Mouse (Mus musculus): ENCODE results near the gene Rcor3.
A peak's percentile ranks its signal among the peaks of the same experiment; 100 is the strongest.

Rcor3 gene

DNA sequence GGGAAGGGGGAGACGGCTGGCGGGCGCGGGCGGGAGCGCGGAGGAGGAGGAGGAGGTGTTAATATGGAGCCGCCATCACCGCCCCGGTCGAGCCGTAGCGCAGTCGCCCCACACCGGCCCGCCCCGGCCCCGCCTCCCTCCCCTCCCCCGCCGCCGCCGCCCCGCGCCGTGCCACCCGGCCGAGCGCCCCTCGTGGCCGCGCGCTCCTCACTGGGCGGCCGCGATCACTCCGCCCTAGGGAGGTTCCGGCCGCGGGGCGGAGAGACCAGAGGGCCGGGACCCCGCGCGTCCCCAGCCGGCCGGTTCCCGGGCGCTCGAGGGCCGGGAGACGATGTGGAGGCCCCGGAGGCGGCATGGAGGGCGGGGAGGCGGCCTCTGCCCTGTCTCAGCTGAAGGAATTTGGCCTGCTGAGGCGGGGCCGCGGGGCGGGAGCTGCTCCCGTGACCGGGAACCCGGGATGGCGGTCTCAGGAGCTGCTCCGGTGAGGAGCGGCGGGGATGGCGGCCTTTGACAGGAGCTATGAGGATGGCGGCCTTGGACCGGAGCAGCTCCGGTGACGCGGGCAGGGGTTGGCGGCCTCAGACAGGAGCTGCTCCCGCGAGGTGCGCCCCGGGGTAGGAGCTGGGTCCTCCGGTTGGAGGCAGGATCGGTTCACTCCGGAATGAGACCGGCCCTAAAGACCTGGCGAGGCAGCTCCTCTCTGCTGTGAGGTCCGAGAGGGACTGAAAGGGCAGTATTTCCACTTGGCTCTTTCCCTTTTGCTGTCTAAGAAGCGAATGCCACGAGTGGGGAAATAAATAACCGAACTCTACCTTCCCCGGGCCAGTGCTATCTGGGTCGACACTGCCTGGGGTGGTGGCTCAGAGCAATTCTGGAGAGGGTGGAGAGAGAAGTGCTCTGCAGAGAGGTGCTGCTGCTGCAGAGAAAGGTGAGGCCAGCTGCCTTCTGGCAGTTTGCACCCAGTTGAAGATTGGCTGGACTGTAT is at the start of gene Rcor3:
Rcor3 (minus strand) TSS at position 137 of the 985 bp plus-strand sequence.
- DNase-seq (ENCODE audit: low read depth in 2 of 2, low spot score in 2 of 2): peak; percentile 40 to 41

DNA sequence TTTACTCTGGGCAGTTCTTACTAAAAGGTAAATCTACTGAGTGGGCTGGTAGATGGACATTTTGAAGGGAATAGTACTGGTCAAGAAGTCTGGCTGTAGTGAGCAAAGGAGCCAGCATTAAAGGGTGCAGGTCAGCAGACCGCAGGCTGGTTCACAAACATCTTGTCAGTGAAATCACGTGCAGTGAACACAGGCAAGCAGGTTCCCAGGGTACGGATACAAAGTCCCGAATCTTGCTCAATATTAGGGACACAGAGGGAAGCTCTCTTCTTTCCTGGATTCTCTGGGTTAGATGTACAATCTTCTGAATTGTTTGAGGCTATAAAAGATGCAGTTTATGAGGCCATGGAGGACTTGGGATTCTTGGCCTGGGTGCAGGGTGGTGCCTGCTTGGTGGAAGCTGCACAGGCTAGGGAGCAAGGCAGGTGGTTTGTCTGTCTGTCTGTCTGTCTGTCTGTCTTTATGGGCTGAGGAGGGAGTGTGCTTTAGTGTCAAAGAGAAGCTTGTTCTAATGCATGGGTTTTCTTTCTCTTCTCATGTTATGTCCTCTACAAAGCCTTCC is 43.9 kb upstream of the Rcor3 start:
- DNase-seq (ENCODE audit: low read depth in 2 of 2, low spot score in 2 of 2): no peak

DNA sequence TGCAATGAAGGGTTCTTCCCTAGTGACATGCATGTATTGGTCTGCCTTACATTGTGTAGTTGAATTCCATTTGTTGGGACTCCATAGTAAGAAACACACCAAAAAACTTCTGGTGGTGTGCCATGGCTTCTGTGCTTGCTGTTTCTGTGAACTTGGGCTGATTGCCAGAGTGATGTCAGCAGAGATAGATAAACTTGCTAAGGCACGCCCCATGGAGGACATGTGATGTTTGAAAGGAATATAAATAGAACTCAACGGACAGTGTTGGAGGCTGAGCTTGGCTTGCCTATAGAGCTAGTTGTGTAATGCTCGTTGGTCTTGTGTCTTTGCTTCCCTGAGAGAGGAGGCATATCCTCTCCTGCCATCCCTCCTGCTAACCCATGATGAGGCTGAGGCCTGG is 42.0 kb upstream of the Rcor3 start:
- DNase-seq (ENCODE audit: low read depth in 2 of 2, low spot score in 2 of 2): no peak

DNA sequence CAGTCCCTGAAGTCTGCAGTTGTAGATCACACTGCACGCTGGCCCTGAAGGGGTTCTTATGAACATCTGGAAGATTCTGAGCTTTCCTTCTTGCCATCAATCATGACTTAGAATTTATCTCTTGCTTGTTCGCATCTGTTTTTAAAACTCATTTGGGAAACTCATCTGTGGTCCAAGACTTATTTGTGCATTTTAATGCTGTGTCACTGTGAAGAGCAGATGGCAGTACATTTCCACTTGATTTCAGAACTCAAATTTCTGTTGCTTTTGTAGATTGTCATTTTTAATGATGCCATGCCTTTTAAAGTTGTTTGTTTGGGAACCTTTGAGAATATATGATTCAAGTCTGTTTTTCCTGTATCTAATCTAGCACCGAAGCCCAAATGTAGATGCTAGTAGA is 33.6 kb upstream of the Rcor3 start:
- no peak for DNase-seq (ENCODE audit: low read depth in 2 of 2, low spot score in 2 of 2)

DNA sequence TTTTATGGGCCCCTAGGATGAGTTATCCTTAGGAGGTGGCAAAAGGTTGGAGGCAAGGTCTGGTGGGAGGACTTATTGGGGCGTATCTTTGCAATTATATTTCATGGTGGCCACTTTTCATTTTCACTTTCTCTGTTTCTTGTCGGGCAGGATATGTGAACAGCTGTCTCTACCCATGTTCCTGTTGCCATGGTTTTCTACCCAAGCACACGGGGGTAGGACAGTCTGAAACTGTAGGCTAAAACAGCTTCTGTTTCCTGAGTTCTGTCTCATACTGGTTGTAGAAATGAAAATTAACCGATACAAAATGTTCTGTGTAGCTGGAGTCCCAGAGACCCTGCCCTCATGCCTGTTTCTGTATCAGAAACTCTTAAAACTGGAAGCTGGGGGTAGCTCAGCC is 13.3 kb upstream of the Rcor3 start:
- no peak for DNase-seq (ENCODE audit: low read depth in 2 of 2, low spot score in 2 of 2)

DNA sequence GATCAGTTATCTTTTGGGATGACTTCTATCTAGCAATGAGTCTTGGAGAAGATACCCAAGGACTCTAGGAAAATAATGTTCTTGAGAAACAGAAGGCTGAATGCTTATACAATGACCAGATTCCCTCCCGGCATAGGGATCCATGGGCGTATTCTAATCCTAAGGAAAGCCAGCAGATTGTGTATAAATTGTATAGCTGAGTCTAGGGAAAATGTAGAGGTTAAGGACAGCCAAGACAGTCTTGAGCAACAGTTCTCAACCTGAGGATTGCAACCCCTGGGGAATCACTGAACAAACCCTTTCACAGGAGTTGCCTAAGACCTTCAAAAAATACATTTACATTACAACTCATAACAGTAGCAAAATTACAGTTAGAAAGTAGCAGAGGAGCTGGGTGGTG is 2.5 kb upstream of the Rcor3 start:
- no peak for DNase-seq (ENCODE audit: low read depth in 2 of 2, low spot score in 2 of 2)

DNA sequence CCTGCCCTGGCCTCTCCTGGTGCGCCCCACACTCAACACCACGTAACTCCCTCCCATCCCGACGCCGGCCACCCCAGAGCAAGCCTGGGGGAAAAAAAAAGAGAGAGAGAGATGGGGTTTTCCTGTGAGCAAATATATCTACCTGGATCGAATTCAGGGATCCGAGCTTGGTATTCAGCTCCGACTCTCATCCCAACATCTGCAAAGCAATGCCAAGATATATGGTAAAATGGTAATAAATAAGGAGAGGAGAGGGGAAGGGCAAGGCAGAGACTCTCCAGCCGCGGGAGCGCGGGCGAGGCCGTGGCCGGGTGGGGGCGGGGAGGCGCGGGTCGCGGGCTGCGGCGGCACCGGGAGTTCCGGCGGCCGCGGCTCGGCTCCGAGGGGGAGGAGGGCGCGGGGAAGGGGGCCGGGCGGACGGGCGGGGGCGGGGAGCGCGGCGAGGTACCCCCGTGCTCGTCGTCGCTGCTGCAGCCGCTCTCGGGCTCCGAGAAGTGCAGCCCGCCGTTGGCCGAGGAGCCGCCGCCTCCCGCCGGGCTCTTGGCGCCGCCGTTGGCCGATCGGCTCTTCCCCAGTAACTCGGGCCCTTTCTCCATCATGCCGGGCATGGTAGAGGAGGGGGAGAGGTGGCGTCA is 454 bp downstream of the Rcor3 start:
- peak in 1 of 2 experiments; percentile 5 for DNase-seq (ENCODE audit: low read depth in 2 of 2, low spot score in 2 of 2)

DNA sequence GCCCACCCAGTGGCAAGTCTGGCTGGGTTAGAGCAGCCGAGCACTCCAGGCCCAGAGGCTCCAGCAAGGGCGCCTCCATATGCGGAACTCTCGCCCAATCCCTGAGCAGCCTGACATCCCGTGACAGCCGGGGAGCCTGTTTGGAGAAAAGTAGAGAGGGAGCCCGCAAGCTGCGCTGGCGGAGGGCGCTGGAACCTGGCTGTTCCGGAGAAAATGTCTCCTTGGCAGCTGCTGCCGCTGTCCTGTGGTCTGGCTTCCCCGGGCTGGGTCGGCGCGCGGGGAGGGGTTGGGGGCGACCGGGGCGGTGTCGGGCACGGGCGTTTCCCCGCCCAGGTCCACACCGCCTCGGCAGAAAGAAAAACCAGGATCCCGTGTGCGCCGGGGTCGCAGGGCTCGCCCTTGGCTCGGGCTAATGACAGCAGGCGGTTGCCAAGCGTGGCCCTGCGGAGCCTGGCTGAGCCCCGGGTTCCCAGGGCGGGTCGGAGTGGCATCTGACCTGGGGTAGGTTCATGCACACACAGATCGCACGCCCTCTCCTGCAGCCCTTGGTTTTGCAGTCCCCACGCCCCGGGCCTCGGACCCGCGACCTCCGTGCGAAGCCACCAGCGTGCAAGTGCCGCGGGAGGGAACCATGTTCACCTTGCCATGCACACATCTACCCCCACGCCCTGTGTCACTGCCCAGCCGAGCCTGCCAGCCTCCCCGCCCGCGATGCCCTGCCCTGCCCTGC is 1.1 kb downstream of the Rcor3 start:
- DNase-seq (ENCODE audit: low read depth in 2 of 2, low spot score in 2 of 2): peak; percentile 45 to 54

DNA sequence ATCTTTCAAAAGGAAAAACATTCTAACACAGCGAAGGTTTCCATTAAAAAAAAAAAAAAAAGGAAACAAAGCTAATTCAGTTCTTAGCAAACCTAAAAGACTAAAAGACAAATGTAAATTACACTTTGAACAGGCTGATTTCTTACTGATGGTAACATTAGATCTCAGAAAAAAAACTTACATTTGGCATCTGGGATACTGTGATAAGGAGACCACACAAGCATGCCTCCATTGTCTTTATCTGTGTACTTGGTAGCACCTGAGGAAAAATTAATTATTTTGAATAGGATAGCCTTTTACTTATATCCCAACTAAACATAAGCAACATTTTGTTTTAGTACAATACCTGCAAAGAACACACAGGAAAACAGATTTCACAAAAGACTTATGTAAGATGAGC is 7.7 kb downstream of the Rcor3 start:
- no peak for DNase-seq (ENCODE audit: low read depth in 2 of 2, low spot score in 2 of 2)

DNA sequence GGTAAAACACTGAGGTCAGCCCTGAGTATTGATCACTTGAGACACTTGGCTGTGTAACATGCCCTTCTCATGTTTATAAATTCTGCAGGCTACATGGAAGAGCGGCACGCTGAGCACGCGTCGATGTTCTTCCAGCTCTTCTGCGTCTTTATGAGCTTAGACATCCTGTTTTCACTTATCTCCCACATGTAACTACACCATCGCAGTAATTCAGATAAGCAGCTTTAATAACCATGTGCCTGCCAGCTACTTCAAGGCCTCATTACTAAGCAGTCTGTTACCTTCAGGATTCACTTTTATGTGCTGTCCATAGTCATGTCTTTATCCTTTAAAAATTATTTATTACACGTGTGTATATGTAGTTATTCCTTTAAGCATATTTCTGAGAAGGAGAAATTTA is 9.5 kb downstream of the Rcor3 start:
- DNase-seq (ENCODE audit: low read depth in 2 of 2, low spot score in 2 of 2): no peak

DNA sequence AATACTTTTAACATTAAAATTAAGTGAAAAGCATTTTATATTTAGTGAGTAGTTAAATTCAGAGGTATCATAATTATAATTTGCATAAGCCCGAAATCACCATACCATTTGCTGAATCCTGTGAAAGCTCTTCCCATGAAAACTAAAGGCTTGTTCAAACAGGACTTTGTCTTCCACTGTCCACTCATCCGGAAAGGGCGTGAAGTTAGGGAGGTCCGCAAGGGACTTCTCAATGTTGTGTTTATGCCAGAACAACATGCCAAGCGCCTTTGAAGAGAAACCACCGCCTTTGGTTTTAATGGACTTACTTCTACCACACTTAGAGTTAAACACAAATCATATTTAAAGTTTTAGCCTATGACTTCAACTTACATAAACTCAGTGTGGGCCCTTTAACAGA is 12.1 kb downstream of the Rcor3 start:
- no peak for DNase-seq (ENCODE audit: low read depth in 2 of 2, low spot score in 2 of 2)

DNA sequence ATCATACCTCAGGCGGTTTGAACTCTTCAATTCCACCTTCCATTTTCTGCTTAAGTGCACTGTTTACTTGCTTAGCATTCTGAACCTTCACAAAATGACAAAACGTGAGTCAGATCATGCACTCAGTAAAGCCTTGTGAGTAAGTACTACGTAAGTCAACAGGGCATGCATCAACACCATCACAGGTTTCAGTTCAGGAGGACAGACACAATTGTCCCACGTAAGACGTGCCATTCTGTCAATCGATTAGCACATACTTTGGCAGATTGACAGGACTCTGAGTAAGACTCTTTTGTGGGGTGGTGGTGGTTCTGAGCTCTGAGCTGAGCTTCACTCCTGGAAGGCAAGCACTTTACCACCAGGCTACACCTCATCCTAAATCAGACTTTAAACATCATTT is 21.6 kb downstream of the Rcor3 start:
- no peak for DNase-seq (ENCODE audit: low read depth in 2 of 2, low spot score in 2 of 2)

DNA sequence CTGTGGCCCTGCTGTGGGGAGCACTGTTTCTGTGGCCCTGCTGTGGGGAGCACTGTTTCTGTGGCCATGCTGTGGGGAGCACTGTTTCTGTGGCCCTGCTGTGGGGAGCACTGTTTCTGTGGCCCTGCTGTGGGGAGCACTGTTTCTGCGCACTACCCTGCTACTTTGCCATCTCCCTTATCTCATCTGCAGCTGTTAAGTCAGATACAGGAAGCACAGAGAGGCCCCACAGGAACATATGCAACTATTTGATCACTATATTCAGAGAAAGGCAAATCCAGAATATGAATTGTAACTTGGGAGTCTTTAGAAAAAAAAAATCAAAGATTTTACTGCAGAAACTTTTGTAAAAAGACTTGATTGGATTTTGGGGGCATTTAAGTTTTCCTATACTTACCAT is 22.5 kb downstream of the Rcor3 start:
- no peak for DNase-seq (ENCODE audit: low read depth in 2 of 2, low spot score in 2 of 2)

DNA sequence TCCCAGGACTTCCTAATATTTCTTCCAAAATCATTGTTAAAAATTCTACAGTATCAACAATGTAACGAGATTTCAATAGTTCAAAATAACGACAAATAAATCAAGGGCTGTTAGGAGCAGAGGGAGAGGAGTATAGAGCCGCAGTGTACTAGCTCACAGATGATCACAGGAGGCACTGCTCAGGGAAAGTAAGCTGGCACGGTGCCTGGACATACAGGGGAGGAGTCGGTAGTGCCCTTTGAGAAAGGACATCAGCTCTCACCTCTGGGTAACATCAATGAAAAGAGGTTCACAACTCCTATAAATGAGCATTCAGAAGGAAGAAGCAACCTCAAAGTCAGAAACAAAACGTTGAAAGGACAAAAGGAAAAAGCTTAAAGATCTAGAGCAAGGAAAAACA is 28.7 kb downstream of the Rcor3 start:
- DNase-seq (ENCODE audit: low read depth in 2 of 2, low spot score in 2 of 2): no peak

DNA sequence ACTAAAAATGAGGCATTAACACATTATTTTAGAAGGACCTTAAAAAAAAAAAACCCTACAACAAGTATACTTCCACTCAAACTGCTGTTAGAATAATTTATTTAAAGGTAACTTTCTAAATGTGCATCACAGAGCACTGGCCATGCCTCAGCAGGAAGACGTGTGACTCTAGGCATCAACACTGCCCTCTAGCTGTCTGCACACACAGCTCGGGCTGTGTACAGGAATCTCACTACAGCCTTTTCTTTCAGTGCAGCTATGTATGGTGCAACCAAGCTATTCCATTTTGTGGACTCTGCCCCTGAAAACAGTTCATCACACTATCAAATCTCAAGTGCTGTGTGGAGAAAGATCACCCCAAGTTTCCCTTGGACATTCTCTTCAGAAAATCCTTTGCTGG is 30.5 kb downstream of the Rcor3 start:
- peak in 1 of 2 experiments; percentile 28 for DNase-seq (ENCODE audit: low read depth in 2 of 2, low spot score in 2 of 2)

DNA sequence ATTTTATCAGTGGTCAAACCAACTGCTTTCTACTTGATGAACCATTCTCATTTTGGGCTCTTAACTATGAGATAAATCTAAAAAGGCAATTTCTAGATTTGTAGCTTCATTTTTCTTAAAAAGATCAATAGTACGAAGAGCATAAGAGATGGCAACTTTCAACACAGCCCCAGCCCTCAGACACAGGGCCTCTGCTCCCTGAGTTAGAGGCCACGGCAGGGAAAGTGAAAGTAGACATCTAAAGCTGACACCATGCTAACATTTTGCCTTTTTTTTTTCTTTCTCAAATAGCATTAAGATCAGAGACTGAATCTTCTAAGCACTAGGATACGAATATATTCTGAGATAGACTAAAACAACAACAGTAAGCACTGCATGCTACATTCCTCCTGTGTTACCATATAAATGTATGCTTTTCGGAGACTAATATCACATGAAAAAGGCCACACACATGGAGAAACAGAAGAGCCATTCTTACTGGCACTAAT is 31.9 kb downstream of the Rcor3 start:
- no peak for DNase-seq (ENCODE audit: low read depth in 2 of 2, low spot score in 2 of 2)

DNA sequence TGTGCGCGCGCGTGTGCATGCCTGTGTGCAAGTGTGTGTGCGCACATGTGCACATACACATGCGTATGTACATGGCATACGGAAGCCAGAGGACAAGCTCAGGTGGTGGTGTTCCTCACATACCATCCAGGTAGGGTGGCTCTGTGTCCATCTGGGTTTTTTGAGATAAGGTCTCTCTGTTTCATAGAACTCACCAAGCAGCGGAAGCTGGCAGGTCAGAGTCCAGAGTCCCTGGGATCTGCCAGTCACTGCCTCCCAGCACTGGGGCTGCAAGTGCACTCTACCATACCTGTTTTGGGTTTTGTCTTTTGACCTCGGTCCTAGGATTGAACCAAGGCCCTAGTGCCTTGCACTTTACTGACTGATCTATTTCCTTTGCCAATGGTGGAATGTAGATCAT is 33.8 kb downstream of the Rcor3 start:
- no peak for DNase-seq (ENCODE audit: low read depth in 2 of 2, low spot score in 2 of 2)

DNA sequence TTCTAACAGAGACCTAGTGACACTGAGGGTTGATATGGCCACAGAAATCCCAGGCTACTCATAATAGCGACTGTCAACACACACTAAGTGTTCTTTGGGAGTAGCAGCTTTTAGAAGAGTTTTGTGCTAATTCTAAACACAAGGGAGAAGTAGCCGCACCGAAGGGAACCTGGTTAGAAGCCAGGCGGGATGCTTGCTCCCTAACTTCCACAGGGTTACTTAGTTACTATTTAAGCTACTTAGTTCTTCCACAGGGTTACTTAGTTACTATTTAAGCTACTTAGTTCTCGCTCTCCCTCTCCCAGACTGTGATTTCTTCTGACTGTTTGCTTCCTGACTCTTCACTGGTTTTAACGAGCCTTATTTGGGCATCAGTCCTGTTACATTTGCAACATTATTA is 34.7 kb downstream of the Rcor3 start:
- no peak for DNase-seq (ENCODE audit: low read depth in 2 of 2, low spot score in 2 of 2)

DNA sequence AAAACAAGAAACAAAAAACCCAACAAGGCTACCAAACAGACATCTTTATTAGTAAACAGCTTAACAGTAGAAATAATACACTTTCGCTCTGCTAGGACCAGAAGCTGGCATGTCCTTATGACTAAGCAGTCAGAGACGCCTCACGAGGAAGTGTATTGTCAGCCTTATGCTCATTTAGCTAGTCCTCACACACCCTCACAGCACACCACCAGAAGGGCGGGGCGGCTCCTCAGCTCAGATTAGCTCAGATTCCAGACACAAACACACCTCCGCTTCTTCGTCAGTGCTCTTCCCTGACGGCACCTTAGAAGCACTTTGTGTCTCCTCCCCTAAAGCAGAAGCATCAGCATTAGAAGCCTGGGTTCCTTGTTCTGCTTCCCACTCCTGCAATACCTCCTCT is 36.5 kb downstream of the Rcor3 start:
- DNase-seq (ENCODE audit: low read depth in 2 of 2, low spot score in 2 of 2): no peak

DNA sequence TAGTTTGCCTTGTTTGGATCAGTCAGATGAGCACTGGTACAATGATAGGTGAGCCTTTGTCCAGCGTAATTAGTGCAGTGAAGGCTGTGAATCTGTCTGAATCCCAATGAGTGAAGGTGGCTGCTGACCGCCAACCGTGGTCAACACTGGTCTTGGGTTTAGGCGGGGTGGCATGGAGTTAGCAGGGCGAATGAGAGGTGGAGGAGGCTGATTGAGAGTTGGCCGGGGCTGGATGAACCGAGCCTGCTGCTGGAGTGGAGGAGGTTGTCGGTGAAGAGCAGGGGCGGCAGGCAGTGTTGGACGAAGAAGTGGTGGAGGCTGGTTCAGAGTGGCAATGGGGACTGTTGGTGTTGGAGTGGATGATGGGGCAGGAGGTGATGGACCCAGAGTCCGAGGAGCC is 37.1 kb downstream of the Rcor3 start:
- DNase-seq (ENCODE audit: low read depth in 2 of 2, low spot score in 2 of 2): no peak

DNA sequence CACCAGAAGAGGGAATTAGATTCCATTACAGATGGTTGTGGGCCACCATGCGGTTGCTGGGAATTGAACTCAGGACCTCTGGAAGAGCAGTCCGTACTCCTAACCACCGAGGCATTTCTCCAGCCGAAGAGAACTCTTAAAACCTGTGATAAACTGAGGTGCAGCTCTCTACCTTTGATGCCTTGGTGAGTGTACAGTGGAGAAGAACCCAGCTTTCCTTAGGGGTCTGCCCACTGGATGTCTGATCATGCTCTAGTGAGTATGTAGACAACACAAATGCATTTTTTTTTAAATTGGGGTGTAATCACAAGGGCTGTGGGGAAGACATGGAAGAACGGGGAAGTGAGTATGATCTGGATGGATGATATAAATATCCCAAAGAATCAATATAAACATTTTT is 42.2 kb downstream of the Rcor3 start:
- no peak for DNase-seq (ENCODE audit: low read depth in 2 of 2, low spot score in 2 of 2)
